Mouse (Mus musculus) neural tube, embryonic 14.5 days (tissue): Measurements from ENCODE around the gene Sparc. TPM values are rescaled to one million over a fixed set of nuclear protein-coding genes. Genes with fewer than 3 reads are reported as not detected.

ENCODE experiments used
- polyA plus RNA-seq: library from polyadenylated mRNA; unstranded; fragments of >200 nt; fragmentation: Nextera tagmentation; extraction: Ambion mirVana; gene quantifications from 2 replicates; pipeline ENCODE4 v1.2.1, GENCODE M21; 2014

Gene Sparc
- polyA plus RNA-seq, 1 experiment from 2014 or later, result 312 TPM

Other genes with a start within 250 kb of the Sparc start
- 0.11 and 0.49 TPM in 2 replicates for gene Slc36a2, start 238.1 kb downstream of the Sparc start, polyA plus RNA-seq
- 4.9 and 5.5 TPM in 2 replicates for gene Slc36a1, start 218.8 kb downstream of the Sparc start, polyA plus RNA-seq
- gene Fat2, start 86.6 kb downstream of the Sparc start, polyA plus RNA-seq, result 0.09 TPM in 1 of 2 replicates, not detected in the other
- 295 and 303 TPM in 2 replicates for gene Atox1, start 38.1 kb upstream of the Sparc start, polyA plus RNA-seq
- 96.9 and 111 TPM in 2 replicates for gene G3bp1, start 46.5 kb upstream of the Sparc start, polyA plus RNA-seq
- 3.1 and 3.5 TPM in 2 replicates for gene Glra1, start 185.0 kb upstream of the Sparc start, polyA plus RNA-seq